Mouse (Mus musculus) naive thymus-derived CD4-positive, alpha-beta T cell, adult 5 months (primary cell): ENCODE measurements around the gene Grin2b. TPM values are rescaled to one million over a fixed set of nuclear protein-coding genes. Genes with fewer than 3 reads are reported as not detected.

Experiments used
- polyA plus RNA-seq: library from polyadenylated mRNA; unstranded; fragments of 100-300 nt; shearing (Covaris generic); gene quantifications from one replicate; pipeline ENCODE4 v1.2.1, GENCODE M21; 2017

Gene Grin2b
- polyA plus RNA-seq = 0.01 TPM

DNA sequence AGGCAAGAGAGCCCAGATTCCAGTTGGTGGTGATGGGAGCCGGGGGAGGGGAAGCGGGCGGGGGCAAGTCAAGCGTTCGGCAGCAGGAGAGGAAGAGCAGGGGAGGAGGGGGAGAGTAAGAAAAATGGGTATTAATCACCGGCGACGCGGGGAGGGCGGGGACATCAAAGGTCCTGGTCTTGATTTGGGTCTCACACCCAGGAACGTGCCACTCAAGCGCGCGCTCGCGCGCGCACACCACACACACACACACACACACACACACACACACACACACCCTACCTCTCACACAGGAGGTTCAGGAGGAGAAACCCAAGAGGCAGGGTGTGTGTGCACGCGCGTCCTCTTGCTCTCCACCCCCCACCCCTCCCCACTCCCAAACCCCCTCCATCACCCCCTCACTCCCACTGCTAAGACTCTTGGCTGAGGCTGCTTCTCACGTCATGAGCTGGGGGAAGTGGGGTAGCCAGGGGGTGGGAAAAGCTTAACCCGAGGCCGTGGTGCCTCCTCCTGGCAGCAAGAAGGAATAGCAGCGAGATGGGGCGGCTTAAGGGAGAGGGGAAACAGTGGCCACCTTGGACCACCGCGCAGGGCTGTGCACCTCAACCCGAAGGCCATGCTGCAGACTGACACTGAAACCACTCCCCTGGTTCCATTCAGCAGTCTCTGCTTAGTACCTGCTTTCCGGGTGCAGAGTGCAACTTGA, at the start of gene Grin2b:
Gene Grin2b, minus strand, starts transcription at position 321 of the 706 bp plus-strand sequence.

Other genes starting within 250 kb of the Grin2b start
- not detected for gene Gm8994, start 154.0 kb upstream of the Grin2b start, polyA plus RNA-seq
- not detected for gene E330021D16Rik, start 242.1 kb upstream of the Grin2b start, polyA plus RNA-seq